Mouse (Mus musculus): ENCODE data around the gene Irf2bpl.

Gene Irf2bpl

GRCm38 (mm10) chr12:86887381-86888129 lies 3.0 kb upstream of the Irf2bpl start:
- in situ Hi-C loops (cut with MboI, MseI) = loop anchor here (10.0 kb wide), 1 partner anchor 63 kb away; no protein-coding TSS in a partner anchor

GRCm38 (mm10) chr12:86886446-86886965 lies 1.9 kb upstream of the Irf2bpl start:
- in situ Hi-C loops (cut with MboI, MseI) = loop anchor here (10.0 kb wide), 1 partner anchor 62 kb away; no protein-coding TSS in a partner anchor

GRCm38 (mm10) chr12:86885746-86886145 lies 1.1 kb upstream of the Irf2bpl start:
- in situ Hi-C loops (cut with MboI, MseI) = loop anchor here (10.0 kb wide), 1 partner anchor 61 kb away; no protein-coding TSS in a partner anchor

- in situ Hi-C loops (cut with MboI, MseI) = loop anchor here (10.0 kb wide), 1 partner anchor 61 kb away; no protein-coding TSS in a partner anchor
These were observed 738 bp upstream of the Irf2bpl start for GRCm38 (mm10) chr12:86885336-86885735.

GRCm38 (mm10) chr12:86883280-86884196 lies 1.1 kb downstream of the Irf2bpl start:
- in situ Hi-C loops (cut with MboI, MseI) = loop anchor here (10.0 kb wide), 1 partner anchor 59 kb away; no protein-coding TSS in a partner anchor

- in situ Hi-C loops (cut with MboI, MseI) = loop anchor here (10.0 kb wide), 1 partner anchor 58 kb away; no protein-coding TSS in a partner anchor
These were observed 1.6 kb downstream of the Irf2bpl start for GRCm38 (mm10) chr12:86883019-86883279.

- in situ Hi-C loops (cut with MboI, MseI) = loop anchor here (10.0 kb wide), 1 partner anchor 58 kb away; no protein-coding TSS in a partner anchor
These were observed 2.1 kb downstream of the Irf2bpl start for GRCm38 (mm10) chr12:86882279-86883018.

GRCm38 (mm10) chr12:86881809-86882278 lies 2.8 kb downstream of the Irf2bpl start:
- in situ Hi-C loops (cut with MboI, MseI) = loop anchor here (10.0 kb wide), 1 partner anchor 57 kb away; no protein-coding TSS in a partner anchor

- in situ Hi-C loops (cut with MboI, MseI) = loop anchor here (10.0 kb wide), 1 partner anchor 55 kb away; no protein-coding TSS in a partner anchor
These were observed 4.4 kb downstream of the Irf2bpl start for GRCm38 (mm10) chr12:86880090-86880723.

- in situ Hi-C loops (cut with MboI, MseI) = loop anchor here (10.0 kb wide), 1 partner anchor 55 kb away; no protein-coding TSS in a partner anchor
These were observed 5.0 kb downstream of the Irf2bpl start for GRCm38 (mm10) chr12:86879446-86880085.

GRCm38 (mm10) chr12:86878426-86879353 lies 5.9 kb downstream of the Irf2bpl start:
- in situ Hi-C loops (cut with MboI, MseI) = no loop called here

GRCm38 (mm10) chr12:86876981-86877380 lies 7.6 kb downstream of the Irf2bpl start:
- in situ Hi-C loops (cut with MboI, MseI) = no loop called here

- in situ Hi-C loops (cut with MboI, MseI) = no loop called here
These were observed 8.5 kb downstream of the Irf2bpl start for GRCm38 (mm10) chr12:86876116-86876515.

GRCm38 (mm10) chr12:86872335-86873040 lies 12.1 kb downstream of the Irf2bpl start:
- in situ Hi-C loops (cut with MboI, MseI) = no loop called here

GRCm38 (mm10) chr12:86871666-86872334 lies 12.8 kb downstream of the Irf2bpl start:
- in situ Hi-C loops (cut with MboI, MseI) = no loop called here

- in situ Hi-C loops (cut with MboI, MseI) = no loop called here
These were observed 13.6 kb downstream of the Irf2bpl start for GRCm38 (mm10) chr12:86870996-86871395.

- in situ Hi-C loops (cut with MboI, MseI) = loop anchor here (10.0 kb wide), 1 partner anchor 1895 kb away; the partner anchor contains the start of genes Arel1 and Fcf1
These were observed 14.8 kb downstream of the Irf2bpl start for GRCm38 (mm10) chr12:86869761-86870160.

Data from regulatory T cell (primary cell).